Mouse (Mus musculus) C2C12 (cell line): ENCODE measurements around the gene Ube2t.

Source experiments
- CTCF ChIP-seq: IDR thresholded peaks from one replicate; pipeline ENCODE4 v1.5.1; 2011; ENCODE audit not compliant: control insufficient read depth, insufficient read depth, insufficient read length
- MYOG ChIP-seq: IDR thresholded peaks from one replicate; pipeline ENCODE4 v1.6.1; 2011; ENCODE audit not compliant: control insufficient read depth, insufficient read length; ENCODE audit errors: extremely low read depth
- USF1 ChIP-seq: IDR thresholded peaks from one replicate; pipeline ENCODE4 v1.6.1; 2011; ENCODE audit warnings: low read depth, mild to moderate bottlenecking, control low read depth, moderate library complexity

GRCm38 (mm10) chr1:134940863-134941262 lies 21.5 kb upstream of the Ube2t start:
- TF ChIP-seq CTCF = no peak
- no peak for TF ChIP-seq USF1
- TF ChIP-seq MYOG = no peak
